Mouse (Mus musculus): ENCODE data around the gene Acad9.
"Not testable (repeated sequence)": the region's sequence is repeated elsewhere in the genome, so short reads cannot be mapped to it uniquely, and the experiment has no call there.

Acad9 gene

GRCm38 (mm10) chr3:36085394-36085793, 19.6 kb downstream of the Acad9 start:
- ATAC-seq (ENCODE audit: insufficient number of reproducible peaks, low FRiP score, low TSS enrichment) = no peak

- ATAC-seq (ENCODE audit: insufficient number of reproducible peaks, low FRiP score, low TSS enrichment) = no peak
Measured at GRCm38 (mm10) chr3:36087591-36087990, 21.8 kb downstream of the Acad9 start.

DNA sequence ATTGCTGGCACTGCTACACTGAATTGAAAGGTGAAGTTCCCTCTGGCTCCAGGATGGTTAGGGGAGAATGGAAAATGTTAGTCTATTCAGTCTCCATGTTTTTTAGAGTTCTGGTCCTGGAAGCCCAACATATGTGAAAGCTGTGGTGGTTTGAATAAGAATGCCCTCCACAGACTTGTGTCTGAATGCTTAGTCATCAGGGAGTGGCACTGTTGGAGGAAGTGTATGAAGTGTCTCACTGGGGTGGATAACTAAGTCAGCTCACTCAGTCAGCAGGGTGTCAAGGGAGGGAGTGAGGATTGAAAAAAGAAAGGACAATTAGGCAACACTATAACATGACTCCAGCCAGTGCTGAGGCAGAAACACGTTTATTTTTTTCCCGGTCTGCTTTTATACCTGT, 29.6 kb downstream of the Acad9 start:
- ATAC-seq (ENCODE audit: insufficient number of reproducible peaks, low FRiP score, low TSS enrichment) = no peak

DNA sequence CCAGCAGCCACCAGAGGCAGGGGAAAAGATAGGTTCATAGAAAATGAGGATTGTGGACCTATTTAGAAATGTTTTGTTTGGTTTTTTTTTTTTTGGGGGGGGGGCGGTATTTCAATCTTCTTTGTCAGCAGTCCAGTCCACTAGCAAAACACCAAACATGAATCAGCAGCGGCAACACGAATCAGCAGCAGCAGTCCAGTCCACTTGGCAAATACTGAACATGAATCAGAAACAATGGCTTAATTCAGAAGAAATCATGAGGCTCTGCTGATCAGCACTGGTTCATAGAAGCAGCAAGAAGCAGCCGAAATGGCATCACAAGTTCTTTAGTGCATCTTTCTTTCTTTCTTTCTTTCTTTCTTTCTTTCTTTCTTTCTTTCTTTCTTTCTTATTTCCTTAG, 50.3 kb downstream of the Acad9 start:
- no peak for ATAC-seq (ENCODE audit: insufficient number of reproducible peaks, low FRiP score, low TSS enrichment)

- ATAC-seq (ENCODE audit: insufficient number of reproducible peaks, low FRiP score, low TSS enrichment) = no peak
Measured at GRCm38 (mm10) chr3:36119684-36120548, 54.1 kb downstream of the Acad9 start.

- ATAC-seq (ENCODE audit: insufficient number of reproducible peaks, low FRiP score, low TSS enrichment) = not testable (repeated sequence)
Measured at GRCm38 (mm10) chr3:36126176-36126575, 60.4 kb downstream of the Acad9 start.

DNA sequence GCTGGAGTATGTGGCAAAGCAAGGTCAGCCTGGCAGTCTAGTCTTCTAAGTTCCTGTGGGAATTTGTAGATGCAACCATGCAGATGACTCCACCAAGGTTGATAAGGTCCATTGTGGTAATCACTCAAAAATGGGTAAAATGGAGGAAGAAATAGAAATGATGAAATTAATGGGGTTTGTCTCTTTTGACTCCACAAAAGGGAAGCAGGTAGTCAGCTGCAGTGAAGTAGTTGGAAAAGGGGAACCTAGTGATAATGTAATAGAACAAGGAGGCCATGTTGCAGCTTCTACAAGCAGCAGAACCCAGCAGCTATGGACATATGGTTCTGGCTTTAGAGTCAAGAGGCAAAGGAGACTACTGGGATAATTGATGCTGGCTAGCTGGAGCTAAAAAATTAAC, 70.4 kb downstream of the Acad9 start:
- ATAC-seq (ENCODE audit: insufficient number of reproducible peaks, low FRiP score, low TSS enrichment) = no peak

- ATAC-seq (ENCODE audit: insufficient number of reproducible peaks, low FRiP score, low TSS enrichment) = no peak
Measured at GRCm38 (mm10) chr3:36137560-36137959, 71.8 kb downstream of the Acad9 start.

DNA sequence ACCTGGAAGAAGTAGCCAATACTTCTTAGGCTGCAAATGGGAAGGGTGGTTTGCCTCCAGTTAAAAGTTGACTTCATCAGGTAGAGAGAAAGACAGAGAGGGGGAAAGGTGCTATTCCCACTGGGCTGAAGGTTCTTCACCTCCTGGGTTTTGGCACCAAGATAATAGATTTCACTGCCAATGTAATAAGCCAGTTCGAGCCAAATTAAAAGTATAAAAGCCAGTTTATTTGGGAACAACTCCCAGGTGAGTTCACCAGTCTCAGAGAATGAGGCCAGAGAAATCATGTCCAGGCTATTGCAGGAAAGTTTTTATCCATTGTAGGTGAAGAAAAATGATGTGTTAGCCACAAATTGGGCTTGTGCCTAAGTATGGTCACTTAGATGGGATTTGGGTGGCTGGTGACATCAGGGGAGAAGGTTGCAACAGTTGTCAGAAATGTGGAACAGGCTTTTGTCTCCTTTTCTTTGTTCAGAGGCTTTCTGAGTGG, 72.4 kb downstream of the Acad9 start:
- ATAC-seq (ENCODE audit: insufficient number of reproducible peaks, low FRiP score, low TSS enrichment) = no peak

DNA sequence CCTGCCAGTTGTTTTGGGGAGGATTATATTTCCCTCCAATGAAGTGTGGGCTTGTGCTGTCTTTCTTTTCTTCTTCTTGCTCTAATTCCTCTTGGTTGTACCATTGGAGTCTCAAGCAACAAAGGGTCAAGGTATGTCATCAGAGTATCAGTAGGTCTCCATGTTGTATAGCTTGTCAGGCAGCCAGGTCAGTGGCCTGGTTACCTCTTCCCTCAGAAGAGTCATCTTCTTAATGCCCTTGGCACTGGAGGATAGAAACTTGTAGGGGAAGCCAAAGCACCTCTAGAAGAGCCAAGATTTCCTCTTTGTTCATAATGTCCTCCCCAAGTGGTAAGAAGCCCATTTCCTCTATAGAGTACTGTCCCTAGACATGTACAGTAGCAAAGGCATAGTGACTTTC, 73.2 kb downstream of the Acad9 start:
- ATAC-seq (ENCODE audit: insufficient number of reproducible peaks, low FRiP score, low TSS enrichment) = no peak

All from cerebellum, adult (tissue).